Mouse (Mus musculus): ENCODE results near the gene Znrf4.

The Znrf4 gene

GRCm38 (mm10) chr17:56464817-56465216 lies 47.4 kb downstream of the Znrf4 start:
- peak; percentile 53 to 68 for DNase-seq

- DNase-seq: no peak
Measured at GRCm38 (mm10) chr17:56464345-56464744, 47.9 kb downstream of the Znrf4 start.

GRCm38 (mm10) chr17:56463500-56463899 lies 48.7 kb downstream of the Znrf4 start:
- DNase-seq: no peak

- peak in 1 of 2 experiments; percentile 51 for DNase-seq
Measured at GRCm38 (mm10) chr17:56462835-56463455, 49.3 kb downstream of the Znrf4 start.

GRCm38 (mm10) chr17:56461771-56462743 lies 50.2 kb downstream of the Znrf4 start:
- DNase-seq: peak; percentile 88 to 91

Measured in cerebellum, postnatal 25 days (tissue).